Mouse (Mus musculus) frontal cortex, postnatal 14 days (tissue): ENCODE data around the gene Cdc6.

ENCODE experiments used
- DNase-seq, 2 experiments: peaks; one replicate each; pipeline ENCODE4 v3.0.0; 2022; ENCODE audit warnings: low spot score in 2 of 2

Gene Cdc6

DNA sequence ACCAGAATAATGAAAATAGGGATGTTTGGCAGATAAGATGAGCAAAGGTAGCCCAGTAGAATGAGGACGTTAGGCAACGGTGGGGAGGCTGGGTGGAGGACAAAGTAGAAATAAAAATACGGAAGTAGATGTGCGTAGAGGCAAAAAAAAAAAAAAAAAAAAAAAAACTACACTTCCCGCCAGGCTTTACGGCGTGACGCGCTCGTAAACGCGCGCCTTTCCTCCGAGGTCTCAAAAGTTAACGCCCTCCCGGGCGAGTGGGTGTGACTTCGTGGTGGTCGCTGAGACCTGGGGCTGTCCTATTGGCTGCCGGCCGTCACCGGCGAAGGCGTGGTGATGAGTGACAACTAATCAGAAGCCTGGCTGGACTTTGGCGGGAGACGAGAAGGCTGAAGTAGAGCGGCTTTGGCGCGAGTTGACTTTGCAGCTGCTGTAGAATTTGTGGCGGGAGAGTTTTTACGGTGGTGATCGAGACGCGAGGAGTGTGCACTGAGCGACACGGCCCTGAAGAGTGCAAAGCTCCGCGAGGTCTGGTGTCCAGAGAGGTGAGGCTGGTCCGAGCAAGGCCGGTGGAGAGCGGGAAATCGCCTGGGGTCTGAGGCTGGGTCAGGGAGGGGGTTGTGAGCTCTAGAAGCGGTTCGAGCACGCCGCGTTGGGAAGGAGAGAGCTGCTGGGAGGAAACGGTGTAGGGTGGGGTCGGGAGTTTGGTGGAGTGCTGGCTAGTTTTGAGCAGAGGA lies at the start of gene Cdc6:
Gene Cdc6 (plus strand): TSS at position 365 of the 737 bp plus-strand sequence.
- peak; percentile 92 for DNase-seq

DNA sequence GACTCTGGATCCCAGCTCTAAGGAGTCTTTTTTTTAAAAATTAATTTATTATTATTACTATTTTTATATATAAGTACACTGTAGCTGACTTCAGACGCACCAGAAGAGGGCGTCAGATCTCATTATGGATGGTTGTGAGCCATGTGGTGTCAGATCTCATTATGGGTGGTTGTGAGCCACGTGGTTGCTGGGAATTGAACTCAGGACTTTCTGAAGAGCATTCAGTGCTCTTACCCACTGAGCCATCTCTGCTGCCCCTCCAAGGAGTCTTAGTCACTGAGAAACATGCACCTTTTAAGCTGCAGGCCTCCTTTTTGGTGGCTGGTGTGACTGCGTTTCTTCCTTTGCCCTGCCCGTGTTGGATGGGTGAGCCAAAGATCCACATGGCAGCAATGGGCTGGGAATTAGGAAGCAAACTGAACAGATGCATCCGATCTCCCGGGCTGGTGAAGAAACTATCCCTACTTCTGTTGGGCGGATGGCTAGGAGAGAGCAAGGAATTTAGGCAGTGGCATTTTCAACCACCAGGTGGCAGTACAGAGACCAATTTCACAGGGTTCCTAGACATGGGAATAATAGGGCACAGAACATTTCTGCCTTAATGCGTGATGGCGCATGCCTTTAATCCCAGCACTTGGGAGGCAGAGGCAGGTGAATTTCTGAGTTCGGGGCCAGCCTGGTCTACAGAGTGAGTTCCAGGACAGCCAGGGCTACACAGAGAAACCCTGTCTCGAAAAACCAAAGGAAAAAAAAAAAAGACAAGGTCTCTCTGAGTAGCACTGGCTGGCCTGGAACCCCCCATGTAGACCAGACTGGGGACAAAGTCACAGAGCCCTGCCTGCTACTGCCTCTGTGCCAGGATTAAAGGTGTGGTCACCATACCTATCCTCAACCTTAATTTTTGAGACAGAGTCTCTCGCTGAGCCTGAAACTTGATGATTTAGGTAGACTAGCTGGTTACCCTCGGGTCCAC lies 48.6 kb upstream of the Cdc6 start:
- DNase-seq = peak; percentile 75 to 88

DNA sequence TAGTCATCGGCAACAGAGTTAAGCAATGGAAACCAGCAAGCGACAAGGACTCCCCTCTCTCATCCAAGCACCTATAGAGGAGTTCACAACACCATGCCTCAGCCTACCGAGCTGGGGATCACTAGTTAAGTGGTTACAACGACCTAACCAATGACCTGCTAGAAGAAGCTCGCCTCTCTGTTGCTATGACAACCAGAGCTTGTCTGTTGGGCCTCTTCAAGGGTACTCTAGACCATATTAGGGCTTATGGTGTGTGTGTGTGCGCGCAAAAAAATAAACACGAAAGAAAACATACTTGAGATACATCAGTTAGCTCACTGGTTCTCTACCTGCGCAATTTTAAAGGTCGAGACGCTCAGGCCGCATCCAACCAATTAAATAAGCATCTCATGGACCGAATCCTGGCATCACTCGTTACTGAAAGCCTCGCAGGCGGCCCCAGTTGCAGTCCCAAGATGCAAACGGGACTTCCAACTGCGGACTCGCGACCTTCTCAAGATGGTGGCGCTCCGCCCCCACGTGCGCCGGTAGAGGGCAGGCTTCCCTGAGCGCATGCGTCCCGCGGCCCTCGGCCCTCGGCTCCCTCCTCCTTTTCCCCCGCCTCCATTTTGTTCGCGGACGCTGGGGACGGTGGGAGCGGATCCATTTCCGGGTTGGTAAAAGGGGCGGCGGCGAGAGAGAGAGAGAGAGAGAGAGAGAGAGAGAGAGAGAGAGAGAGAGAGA lies 44.4 kb upstream of the Cdc6 start, which contains the start of gene Wipf2:
Gene Wipf2 (plus strand): TSS at position 611 of the 723 bp plus-strand sequence.
- DNase-seq = peak; percentile 92 to 96

DNA sequence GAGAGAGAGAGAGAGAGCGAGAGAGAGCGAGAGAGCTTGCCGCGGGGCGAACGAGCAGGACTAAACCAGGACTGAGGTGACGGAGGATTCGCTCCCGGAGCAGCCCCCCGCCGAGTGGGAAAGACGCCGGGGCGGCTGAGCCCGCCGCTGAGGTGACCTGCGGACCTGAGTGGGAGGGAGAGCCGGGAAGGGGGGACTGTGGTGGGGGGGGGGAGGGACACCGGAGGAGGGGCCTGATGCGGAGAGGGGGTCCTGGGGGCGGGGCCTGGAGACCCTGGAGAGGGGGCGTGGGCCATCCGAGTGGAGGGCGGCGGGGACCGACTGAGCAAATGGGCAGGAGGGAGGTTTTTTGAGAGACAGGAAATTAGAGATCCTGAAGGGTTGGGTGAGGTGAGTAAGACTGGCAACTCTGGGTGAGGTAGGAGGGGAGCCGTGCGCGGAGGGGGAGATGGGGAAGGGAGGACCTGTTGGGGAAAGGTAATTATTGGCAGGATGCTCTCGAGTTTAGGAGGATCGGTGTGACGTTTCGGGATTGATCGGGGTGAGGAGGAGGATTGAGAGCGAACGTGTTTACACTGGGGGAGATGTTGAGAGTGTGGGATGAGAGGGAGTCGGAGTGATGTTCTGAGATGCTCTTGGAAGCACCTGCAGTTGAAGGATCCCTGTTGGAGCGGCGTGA lies 43.7 kb upstream of the Cdc6 start:
- peak in 1 of 2 experiments; percentile 57 for DNase-seq

DNA sequence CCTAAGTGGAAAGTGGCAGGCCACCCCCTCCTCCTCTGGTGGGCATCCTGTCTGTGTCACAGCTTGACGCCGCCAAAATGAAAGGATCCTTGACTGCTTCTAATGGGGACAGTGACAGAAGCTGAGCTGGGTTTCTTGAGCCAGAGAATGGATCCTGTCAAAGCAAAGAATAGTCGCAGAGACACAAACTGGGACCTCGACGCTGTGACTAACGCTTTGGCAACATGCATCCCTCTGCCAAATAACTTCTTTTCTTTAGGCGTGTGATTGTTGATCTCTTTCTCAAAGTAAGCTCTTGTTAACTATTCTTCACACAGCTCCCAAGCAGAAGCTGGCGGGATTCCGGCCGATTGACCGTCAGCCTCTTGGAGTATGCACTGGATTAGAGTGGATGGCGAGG lies 40.3 kb upstream of the Cdc6 start:
- no peak for DNase-seq

DNA sequence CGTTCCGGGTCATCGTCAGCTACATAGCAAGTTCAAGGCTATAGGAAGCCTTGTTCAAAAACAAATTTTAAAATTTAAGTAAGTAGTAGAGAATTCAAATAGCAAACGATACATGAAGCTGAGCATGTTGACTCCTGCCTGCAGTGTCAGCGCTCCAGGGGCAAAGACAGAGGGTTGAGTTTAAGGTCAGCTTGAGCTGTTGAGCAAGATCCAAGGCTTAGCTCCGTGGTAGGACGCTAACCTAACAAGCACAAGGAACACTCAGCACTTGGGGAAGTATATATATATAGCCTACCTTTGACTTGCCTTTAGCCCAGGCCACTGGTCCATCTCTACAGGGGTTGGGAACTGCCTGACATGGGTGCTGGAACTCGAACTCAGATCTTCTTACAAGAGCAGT lies 37.7 kb upstream of the Cdc6 start:
- no peak for DNase-seq

DNA sequence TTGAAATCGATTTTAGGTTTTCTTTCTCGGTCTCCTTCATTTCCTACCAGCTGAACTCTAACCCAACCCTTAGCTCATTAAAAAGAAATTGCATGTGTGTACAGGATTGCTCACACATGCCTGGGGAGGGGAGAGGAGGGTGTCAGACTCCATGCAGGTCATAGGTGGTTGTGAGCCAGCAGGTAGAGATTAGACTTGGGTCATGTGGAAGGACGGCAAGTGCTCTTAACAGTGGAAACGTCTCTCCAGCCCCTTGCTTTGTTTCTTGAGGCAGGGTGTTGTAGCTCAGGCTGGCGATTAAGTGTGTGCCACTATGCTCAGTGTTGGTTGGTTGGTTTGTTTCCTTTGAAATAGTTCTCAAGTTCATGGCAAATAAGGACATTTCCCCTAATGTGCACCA lies 36.8 kb upstream of the Cdc6 start:
- no peak for DNase-seq

DNA sequence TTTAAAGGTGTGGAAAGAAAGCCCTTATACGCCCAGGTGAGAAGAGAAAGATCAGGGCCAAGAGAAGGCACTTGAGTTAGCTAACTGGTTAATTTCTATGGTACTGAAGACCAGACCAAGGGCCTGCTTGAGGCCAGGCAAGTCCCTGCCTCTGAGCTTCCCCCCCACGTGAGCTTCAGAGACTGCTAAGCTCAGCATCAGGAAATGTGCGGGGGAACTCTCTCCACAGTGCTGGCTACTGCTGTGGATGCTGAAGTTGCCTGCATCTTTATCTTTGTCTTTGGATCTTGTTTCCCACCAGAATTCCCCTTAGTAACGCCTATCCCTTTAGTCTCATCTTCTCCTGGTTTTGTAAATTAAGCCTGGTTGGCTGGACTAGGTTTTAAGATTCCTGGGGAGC lies 36.2 kb upstream of the Cdc6 start:
- DNase-seq = no peak

DNA sequence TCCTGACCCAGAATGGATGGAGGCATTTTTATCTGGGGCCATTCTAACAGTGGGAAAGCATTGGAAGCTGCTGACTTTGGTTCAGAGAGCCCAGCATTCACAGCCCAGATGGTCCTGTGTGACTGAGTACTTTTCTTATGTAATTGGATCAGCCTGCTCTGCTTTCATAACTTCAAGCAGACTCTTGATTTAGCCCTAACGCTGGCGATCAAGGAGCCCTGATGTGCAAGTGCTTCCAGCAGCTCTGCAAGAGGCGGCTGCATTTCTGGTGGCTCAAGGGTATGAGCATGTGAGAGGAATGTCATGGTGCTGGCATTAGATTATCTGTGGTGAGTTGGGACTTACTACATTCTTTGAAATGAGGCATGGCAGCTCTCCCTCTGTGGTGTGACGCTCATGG lies 35.6 kb upstream of the Cdc6 start:
- DNase-seq = peak; percentile 43 to 45

DNA sequence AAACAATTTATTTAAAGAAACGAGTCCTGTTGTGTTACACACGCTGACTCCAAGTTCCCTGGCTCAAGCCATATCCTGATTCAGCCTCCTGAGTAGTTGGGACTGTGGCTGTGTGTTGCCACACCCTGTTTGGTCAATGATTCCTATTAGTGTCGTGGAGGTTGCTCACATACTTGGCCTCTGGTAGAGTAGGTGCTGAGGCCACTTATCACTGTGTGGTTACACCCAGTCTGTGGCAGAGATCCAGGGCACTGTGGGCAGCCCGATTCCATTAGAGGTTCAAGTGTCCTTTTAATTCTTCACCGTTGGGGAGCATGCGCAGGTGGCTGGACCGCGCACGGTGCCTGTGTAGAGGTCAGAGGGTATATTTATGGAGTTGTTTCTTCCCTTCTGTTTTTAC lies 33.7 kb upstream of the Cdc6 start:
- no peak for DNase-seq

DNA sequence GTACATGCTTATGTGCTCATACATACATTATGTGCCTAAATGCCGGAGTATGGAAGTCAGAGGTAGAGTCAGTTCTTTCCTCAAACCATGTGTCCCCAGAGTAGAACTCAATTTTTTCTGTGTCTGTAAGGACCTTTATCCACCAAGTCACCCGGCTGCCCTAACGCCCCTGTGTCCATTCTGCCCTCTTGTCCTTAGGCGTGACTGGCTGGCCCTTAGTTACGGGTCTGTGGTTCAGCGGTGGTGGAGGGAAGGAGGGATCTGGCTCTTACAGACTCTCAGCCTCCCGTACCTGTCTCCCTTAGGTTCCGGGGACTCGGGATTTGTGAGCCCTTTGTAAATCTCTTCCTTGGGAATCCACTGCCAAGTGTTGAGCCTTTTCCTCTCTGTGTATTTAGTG lies 30.6 kb upstream of the Cdc6 start:
- no peak for DNase-seq

DNA sequence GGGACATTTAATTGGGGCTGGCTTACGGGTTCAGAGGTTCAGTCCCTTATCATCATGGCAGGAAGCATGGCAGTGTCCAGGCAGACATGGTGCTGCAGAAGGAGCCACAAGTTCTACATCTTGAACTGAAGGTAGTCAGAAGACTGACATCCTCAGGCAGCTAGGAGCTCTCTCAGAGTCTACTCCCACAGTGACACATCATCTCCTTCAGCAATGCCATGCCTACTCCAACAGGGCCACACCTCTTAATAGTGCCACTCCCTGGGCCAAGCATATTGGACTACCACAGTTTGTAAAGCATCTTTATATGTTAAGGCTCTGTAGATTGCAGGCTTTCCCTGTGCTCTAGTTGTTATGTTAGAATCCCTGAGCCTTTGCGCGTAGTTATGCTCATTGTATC lies 19.9 kb upstream of the Cdc6 start:
- no peak for DNase-seq

DNA sequence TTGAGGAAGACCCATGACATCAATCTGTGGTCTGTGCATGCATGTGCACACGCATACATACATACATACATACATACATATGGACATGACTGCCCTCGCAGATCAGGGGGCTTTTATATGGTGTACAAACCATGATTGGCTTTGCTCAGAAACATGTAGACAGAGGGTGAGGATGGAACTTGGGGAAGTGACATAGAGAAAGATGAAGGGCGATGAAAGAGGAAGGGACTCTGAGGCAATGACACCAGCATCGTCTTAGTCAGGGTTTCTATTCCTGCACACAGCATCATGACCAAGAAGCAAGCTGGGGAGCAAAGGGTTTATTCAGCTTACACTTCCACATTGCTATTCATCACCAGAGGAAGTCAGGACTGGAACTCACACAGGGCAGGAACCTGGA lies 18.5 kb upstream of the Cdc6 start:
- DNase-seq = no peak

DNA sequence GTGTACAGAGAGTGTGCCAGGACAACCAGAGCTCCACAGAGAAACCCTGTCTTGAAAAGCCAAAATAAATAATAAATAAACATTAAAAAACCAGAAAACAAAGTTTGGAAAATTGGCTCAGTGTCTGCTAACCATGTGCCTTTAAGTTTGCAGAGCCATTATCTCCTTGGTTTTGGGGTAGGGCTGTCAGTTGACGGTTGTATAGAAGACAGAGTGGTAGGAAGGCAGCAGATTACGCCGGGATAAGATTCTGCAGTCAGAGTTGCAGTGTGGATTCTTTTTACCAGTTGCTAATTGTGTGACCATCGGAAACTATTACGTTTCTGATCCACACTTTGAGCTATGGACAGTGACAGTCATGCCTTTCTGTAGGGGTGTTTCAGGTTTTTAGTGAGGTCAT lies 17.6 kb upstream of the Cdc6 start:
- DNase-seq = no peak

DNA sequence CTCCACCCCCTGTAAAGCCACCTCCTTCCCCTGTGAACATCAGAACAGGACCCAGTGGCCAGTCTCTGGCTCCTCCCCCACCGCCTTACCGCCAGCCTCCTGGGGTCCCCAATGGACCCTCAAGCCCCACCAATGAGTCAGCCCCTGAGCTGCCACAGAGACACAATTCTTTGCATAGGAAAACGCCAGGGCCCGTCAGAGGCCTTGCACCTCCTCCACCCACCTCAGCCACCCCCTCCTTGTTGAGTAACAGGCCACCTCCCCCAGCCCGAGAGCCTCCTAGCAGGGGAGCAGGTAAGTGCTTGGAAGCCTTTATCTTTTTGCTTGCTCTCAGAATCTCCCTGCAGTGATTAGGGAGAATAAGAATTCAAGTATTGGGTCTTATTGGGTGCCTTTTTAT lies 15.2 kb upstream of the Cdc6 start:
- no peak for DNase-seq

DNA sequence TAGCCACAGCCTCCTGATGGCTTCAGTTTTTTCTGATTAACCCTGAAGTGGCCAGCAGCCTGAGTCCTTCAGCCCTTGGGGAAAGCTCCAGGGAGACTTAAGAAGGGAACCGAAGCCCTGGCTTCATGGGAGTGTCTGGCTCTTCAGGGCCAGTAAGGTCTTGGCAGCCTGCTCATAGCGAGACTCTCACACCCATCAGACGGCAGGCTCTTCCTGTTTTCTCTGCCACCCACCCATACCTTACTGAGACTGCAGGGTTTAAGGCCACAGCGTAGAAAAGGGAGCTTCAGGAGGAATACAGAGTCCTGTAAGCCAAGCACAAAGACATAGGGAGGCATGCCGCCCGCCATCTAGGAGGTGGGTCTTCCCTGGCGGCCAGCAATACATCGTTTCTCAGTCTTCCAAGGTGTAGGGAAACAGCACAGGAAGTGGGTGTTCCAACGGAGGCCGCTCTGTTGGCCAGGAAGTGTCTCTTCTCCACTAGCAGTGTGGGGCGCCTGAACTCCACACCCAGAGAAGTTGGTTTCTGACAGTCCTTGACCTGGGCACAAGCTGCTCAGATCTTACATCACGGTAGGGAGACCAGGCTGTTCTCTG lies 7.0 kb upstream of the Cdc6 start:
- DNase-seq = no peak

DNA sequence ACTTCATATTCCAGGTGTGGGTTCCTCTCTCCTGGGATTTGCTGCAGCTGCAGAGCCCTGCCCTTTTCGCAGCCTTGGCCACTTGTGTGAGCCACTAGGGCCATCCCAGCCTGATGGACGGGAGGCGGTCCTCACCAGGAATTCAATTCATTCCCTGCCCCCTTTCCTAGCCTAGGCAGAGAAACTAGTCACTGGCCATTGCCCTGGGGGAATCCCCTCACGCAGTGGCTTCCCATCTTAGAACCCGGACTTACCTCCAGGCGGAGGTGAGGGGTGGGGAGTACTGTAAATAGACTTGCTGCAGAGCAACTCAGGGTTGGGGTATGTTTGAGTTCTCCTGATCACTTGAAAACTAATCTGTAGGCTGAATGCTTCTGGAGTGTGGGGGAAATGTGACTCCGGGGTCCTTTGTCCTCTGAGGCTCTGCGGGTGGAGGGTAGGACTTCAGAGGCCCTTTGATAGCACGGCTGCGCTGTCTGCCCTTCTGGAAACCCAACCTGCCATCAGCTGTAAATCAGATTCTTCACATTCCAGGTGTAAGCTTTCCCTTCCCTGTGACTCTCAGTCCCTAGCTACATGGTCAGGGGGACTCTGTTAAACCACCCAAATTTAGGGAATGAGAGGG lies 4.9 kb upstream of the Cdc6 start:
- DNase-seq = no peak

DNA sequence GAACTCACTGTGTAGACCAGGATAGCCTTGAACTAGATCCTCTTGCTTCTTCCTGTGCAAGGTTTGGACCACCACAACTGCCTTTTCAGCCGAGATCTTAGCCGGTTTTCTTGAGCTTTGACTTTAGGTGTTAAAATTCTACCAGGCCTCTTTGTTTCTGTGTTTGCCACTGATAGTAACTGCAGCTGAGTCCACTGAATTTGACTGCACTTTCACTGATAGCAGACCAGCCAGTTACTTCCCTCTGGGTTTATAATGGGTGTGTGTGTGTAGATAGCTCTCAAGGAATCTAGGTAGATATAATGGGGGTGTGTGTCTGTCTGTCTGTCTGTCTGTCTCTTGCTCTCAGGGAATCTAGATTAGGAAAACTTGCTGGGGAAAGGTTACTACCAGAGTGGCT lies 3.0 kb upstream of the Cdc6 start:
- DNase-seq = no peak

DNA sequence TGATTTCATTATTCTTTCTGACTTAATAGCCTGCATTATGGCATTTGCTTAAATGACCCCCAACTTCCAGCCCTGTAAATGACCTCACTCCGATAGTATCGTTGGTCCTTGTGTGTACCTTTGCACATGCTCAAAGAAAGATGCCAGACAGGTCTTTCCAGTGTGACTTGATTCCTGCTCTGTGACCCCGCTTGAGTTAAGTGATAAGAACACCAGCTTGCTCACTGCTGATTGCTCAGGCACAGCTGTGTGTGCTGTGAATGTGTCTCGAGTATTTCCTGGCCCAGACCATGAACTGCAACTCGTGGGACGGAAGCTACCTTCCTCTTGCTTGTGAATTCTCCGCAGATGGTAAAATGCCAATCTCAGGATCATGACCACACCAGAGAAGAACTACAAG lies 2.6 kb upstream of the Cdc6 start:
- DNase-seq = no peak

DNA sequence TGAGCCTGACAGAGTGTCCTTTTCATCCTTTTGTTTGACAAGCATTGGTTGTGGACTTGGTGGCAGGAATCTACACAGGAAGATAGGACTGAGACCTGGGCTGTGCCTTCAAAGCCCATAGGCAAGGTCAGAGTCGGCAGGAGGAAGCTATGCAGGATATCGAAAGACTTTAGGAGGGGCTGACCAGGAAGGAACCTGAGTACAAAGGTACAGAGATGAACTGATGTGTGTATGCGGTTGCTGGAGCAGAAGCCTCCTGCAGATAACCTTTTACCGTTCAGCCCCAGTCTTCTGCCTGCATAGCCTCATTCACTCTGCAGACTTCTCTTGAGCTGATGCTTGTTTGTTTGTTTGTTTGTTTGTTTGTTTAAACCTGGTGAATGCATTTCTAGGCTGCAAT lies 2.0 kb upstream of the Cdc6 start:
- no peak for DNase-seq

DNA sequence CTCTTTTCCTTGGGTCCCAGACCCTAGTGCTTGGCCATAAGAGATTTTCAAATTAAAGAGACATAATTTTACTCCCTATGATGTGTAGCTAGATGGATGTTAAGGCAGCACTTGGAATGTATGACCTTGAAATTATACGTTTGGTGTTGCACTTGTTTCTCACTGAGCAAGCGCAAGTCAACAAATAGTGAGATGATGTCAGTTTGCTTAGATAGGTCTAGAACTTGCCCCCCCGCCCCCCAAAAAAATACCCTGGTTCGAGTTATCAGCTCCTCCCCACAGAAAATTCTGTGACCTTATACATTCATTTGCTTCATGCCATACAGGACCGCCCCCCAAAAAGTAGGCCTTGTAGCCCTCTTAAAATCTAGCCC lies 551 bp upstream of the Cdc6 start:
- DNase-seq = no peak
